Mouse (Mus musculus) ES-E14 (cell line): ENCODE results near the gene Olfml1.

Experiments used
- CHD2 ChIP-seq: IDR thresholded peaks from 2 replicates; pipeline ENCODE4 v1.6.1; 2014; ENCODE audit warnings: mild to moderate bottlenecking, low read depth, low read length, inconsistent platforms
- HCFC1 ChIP-seq: IDR thresholded peaks from 2 replicates; pipeline ENCODE4 v1.6.1; 2012; ENCODE audit warnings: low read length, inconsistent platforms, borderline replicate concordance; ENCODE audit not compliant: insufficient read depth
- MAFK ChIP-seq: IDR thresholded peaks from 2 replicates; pipeline ENCODE4 v1.6.1; 2014; ENCODE audit warnings: mild to moderate bottlenecking, low read depth, low read length, inconsistent platforms; ENCODE audit not compliant: insufficient read depth
- ZNF384 ChIP-seq: IDR thresholded peaks from 2 replicates; pipeline ENCODE4 v1.6.1; 2012; ENCODE audit warnings: low read depth, low read length, inconsistent platforms

DNA sequence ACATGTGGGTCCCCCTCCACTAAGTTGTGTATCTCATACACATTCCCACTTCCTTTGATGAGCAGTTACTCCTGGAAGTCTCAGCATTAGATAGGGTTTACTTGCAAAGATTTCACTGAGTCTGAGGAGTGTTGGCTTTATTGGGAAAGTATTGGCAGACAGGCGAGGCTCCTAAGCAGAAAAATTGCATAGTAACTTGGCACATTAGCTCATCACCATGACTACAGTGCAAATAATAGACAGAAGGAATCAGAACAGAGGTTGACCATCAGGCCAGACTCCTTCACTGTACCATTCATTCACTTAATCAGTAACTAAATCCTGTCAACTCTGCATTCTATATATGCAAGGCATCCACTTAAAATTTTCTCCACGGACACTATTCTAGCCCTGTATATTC lies 6.6 kb upstream of the Olfml1 start:
- no peak for TF ChIP-seq CHD2
- no peak for TF ChIP-seq HCFC1
- no peak for TF ChIP-seq MAFK
- no peak for TF ChIP-seq ZNF384
